Mouse (Mus musculus): ENCODE measurements around the gene Mosmo. TPM values are rescaled to one million over a fixed set of nuclear protein-coding genes. Genes with fewer than 3 reads are reported as not detected.
A peak's percentile ranks its signal among the peaks of the same experiment; 100 is the strongest.

Gene Mosmo
- total and polyA plus RNA-seq, 3 experiments = 30.4 to 127 (median 44.5) TPM

- no peaks in the 10 kb centered on the region for H3K27me3 ChIP-seq (ENCODE audit: insufficient read depth, low read length)
- H3K4me1 ChIP-seq (ENCODE audit: insufficient read depth, low read depth, low read length) = peaks cover 2% of the 10 kb centered on the region; the same call in 1 of the 2 replicates
- ATAC-seq (ENCODE audit: extremely low read depth, insufficient number of reproducible peaks, low FRiP score, poor library complexity, severe bottlenecking) = no peak
- no peak for DNase-seq (ENCODE audit: low spot score)
- no peak overlapping the region for H3K4me3 ChIP-seq (ENCODE audit: low read depth, low read length)
- H3K36me3 ChIP-seq (replicated peaks) = peaks cover 89% of the 10 kb centered on the region
- no peaks in the 10 kb centered on the region for H3K9me3 ChIP-seq (replicated peaks)
- TF ChIP-seq POLR2AphosphoS5 (IDR thresholded peaks at IDR 0.05; ENCODE audit: insufficient replicate concordance, low read depth, low read length) (no peak), TAL1 (conservative IDR thresholded peaks at IDR 0.05; ENCODE audit: low read depth, low read length) (no peak), GATA2 (IDR thresholded peaks at IDR 0.05; ENCODE audit: borderline replicate concordance, low read depth, low read length) (no peak), CTCF (IDR thresholded peaks at IDR 0.05; ENCODE audit: low read depth, low read length) (no peak), GATA1 (IDR thresholded peaks at IDR 0.05; ENCODE audit: borderline replicate concordance, low read length) (no peak)
Measured at GRCm38 (mm10) chr7:120643217-120643616, 34.2 kb upstream of the Mosmo start.

GRCm38 (mm10) chr7:120647849-120648248 is 29.6 kb upstream of the Mosmo start:
- no peaks in the 10 kb centered on the region for H3K4me1 ChIP-seq (ENCODE audit: insufficient read depth, low read depth, low read length)
- DNase-seq (ENCODE audit: low spot score) = no peak
- H3K4me3 ChIP-seq (ENCODE audit: low read depth, low read length) = no peak overlapping the region
- no peak for TF ChIP-seq GATA2 (IDR thresholded peaks at IDR 0.05; ENCODE audit: borderline replicate concordance, low read depth, low read length)
- TF ChIP-seq POLR2AphosphoS5 (IDR thresholded peaks at IDR 0.05; ENCODE audit: insufficient replicate concordance, low read depth, low read length) = no peak
- H3K27me3 ChIP-seq (ENCODE audit: insufficient read depth, low read length) = no peaks in the 10 kb centered on the region
- no peaks in the 10 kb centered on the region for H3K9me3 ChIP-seq (replicated peaks)
- H3K36me3 ChIP-seq (replicated peaks) = peaks cover 95% of the 10 kb centered on the region
- ATAC-seq (ENCODE audit: extremely low read depth, insufficient number of reproducible peaks, low FRiP score, poor library complexity, severe bottlenecking) = no peak

- H3K4me3 ChIP-seq (ENCODE audit: low read depth, low read length) = no peak overlapping the region
- peaks cover 4% of the 10 kb centered on the region; the same call in 1 of the 2 replicates for H3K27me3 ChIP-seq (ENCODE audit: insufficient read depth, low read length)
- no peaks in the 10 kb centered on the region for H3K9me3 ChIP-seq (replicated peaks)
- H3K4me1 ChIP-seq (ENCODE audit: insufficient read depth, low read depth, low read length) = peaks cover 10% of the 10 kb centered on the region
- TF ChIP-seq TAL1 (conservative IDR thresholded peaks at IDR 0.05; ENCODE audit: low read depth, low read length) = no peak
- TF ChIP-seq CTCF (IDR thresholded peaks at IDR 0.05; ENCODE audit: low read depth, low read length) = no peak
- no peak for TF ChIP-seq POLR2AphosphoS5 (IDR thresholded peaks at IDR 0.05; ENCODE audit: insufficient replicate concordance, low read depth, low read length)
- TF ChIP-seq GATA1 (IDR thresholded peaks at IDR 0.05; ENCODE audit: borderline replicate concordance, low read length) = no peak
- no peak for TF ChIP-seq GATA2 (IDR thresholded peaks at IDR 0.05; ENCODE audit: borderline replicate concordance, low read depth, low read length)
- peaks cover 52% of the 10 kb centered on the region for H3K36me3 ChIP-seq (replicated peaks)
- DNase-seq (ENCODE audit: low spot score) (no peak), ATAC-seq (ENCODE audit: extremely low read depth, insufficient number of reproducible peaks, low FRiP score, poor library complexity, severe bottlenecking) (no peak)
Measured at GRCm38 (mm10) chr7:120662079-120662478, 15.3 kb upstream of the Mosmo start.

GRCm38 (mm10) chr7:120670153-120670875 is 7.1 kb upstream of the Mosmo start, which contains the start of gene Pdzd9:
TSS of gene Pdzd9 (minus strand) at chr7:120670343.
- DNase-seq (ENCODE audit: low spot score) = no peak
- TF ChIP-seq GATA1 (IDR thresholded peaks at IDR 0.05; ENCODE audit: borderline replicate concordance, low read length) = no peak
- peak; percentile 72 for TF ChIP-seq CTCF (IDR thresholded peaks at IDR 0.05; ENCODE audit: low read depth, low read length)
- Histone ChIP-seq H3K27me3 (ENCODE audit: insufficient read depth, low read length) (peaks cover 18% of the 10 kb centered on the region), H3K4me3 (ENCODE audit: low read depth, low read length) (no peak within 1 kb of the TSS), H3K4me1 (ENCODE audit: insufficient read depth, low read depth, low read length) (peaks cover 18% of the 10 kb centered on the region), H3K36me3 (replicated peaks) (peaks cover 8% of the 10 kb centered on the region), H3K9me3 (replicated peaks) (no peaks in the 10 kb centered on the region)
- ATAC-seq (ENCODE audit: extremely low read depth, insufficient number of reproducible peaks, low FRiP score, poor library complexity, severe bottlenecking) = no peak; the same call in 1 of the 2 replicates

GRCm38 (mm10) chr7:120671271-120671670 is 6.1 kb upstream of the Mosmo start:
- Histone ChIP-seq H3K36me3 (replicated peaks) (peaks cover 10% of the 10 kb centered on the region), H3K4me3 (ENCODE audit: low read depth, low read length) (no peak overlapping the region), H3K9me3 (replicated peaks) (no peaks in the 10 kb centered on the region), H3K27me3 (ENCODE audit: insufficient read depth, low read length) (peaks cover 18% of the 10 kb centered on the region), H3K4me1 (ENCODE audit: insufficient read depth, low read depth, low read length) (peaks cover 22% of the 10 kb centered on the region)
- no peak for TF ChIP-seq GATA1 (IDR thresholded peaks at IDR 0.05; ENCODE audit: borderline replicate concordance, low read length)
- TF ChIP-seq GATA2 (IDR thresholded peaks at IDR 0.05; ENCODE audit: borderline replicate concordance, low read depth, low read length) = no peak
- TF ChIP-seq TAL1 (conservative IDR thresholded peaks at IDR 0.05; ENCODE audit: low read depth, low read length) = no peak
- no peak for TF ChIP-seq POLR2AphosphoS5 (IDR thresholded peaks at IDR 0.05; ENCODE audit: insufficient replicate concordance, low read depth, low read length)
- TF ChIP-seq CTCF (IDR thresholded peaks at IDR 0.05; ENCODE audit: low read depth, low read length) = no peak
- DNase-seq (ENCODE audit: low spot score) = no peak
- ATAC-seq (ENCODE audit: extremely low read depth, insufficient number of reproducible peaks, low FRiP score, poor library complexity, severe bottlenecking) = no peak

- Histone ChIP-seq H3K27me3 (ENCODE audit: insufficient read depth, low read length) (no peaks in the 10 kb centered on the region), H3K9me3 (replicated peaks) (no peaks in the 10 kb centered on the region), H3K4me3 (ENCODE audit: low read depth, low read length) (peak overlapping the region; percentile 84), H3K36me3 (replicated peaks) (peaks cover 12% of the 10 kb centered on the region), H3K4me1 (ENCODE audit: insufficient read depth, low read depth, low read length) (peaks cover 63% of the 10 kb centered on the region)
- no peak for ATAC-seq (ENCODE audit: extremely low read depth, insufficient number of reproducible peaks, low FRiP score, poor library complexity, severe bottlenecking)
- no peak for TF ChIP-seq GATA1 (IDR thresholded peaks at IDR 0.05; ENCODE audit: borderline replicate concordance, low read length)
- TF ChIP-seq TAL1 (conservative IDR thresholded peaks at IDR 0.05; ENCODE audit: low read depth, low read length) = no peak
- TF ChIP-seq GATA2 (IDR thresholded peaks at IDR 0.05; ENCODE audit: borderline replicate concordance, low read depth, low read length) = no peak
- TF ChIP-seq CTCF (IDR thresholded peaks at IDR 0.05; ENCODE audit: low read depth, low read length) = no peak
- TF ChIP-seq POLR2AphosphoS5 (IDR thresholded peaks at IDR 0.05; ENCODE audit: insufficient replicate concordance, low read depth, low read length) = no peak
- peak; percentile 29 for DNase-seq (ENCODE audit: low spot score)
Measured at GRCm38 (mm10) chr7:120677764-120678531, 530 bp downstream of the Mosmo start.

Data from G1E (cell line).